Mouse (Mus musculus) heart, postnatal 14 days (tissue): ENCODE data around the gene Zdhhc7. TPM values are rescaled to one million over a fixed set of nuclear protein-coding genes. Genes with fewer than 3 reads are reported as not detected.
A peak's percentile ranks its signal among the peaks of the same experiment; 100 is the strongest.

ENCODE experiments used
- DNase-seq, 2 experiments: peaks; one replicate each; pipeline ENCODE4 v3.0.0; 2021 to 2022
- intact Hi-C: fragments of 180-260 bp; cut with DNase I; formaldehyde crosslinking; loops from one replicate; pipeline ENCODE4 v1.15.1; 2025
- total RNA-seq, 2 experiments: library from RNA; stranded (reverse); gene quantifications; 2 replicates each; pipeline ENCODE4 v1.2.3; 2021

The Zdhhc7 gene
- total RNA-seq, 2 experiments from 2014 or later = 41.5 to 42.2 TPM

DNA sequence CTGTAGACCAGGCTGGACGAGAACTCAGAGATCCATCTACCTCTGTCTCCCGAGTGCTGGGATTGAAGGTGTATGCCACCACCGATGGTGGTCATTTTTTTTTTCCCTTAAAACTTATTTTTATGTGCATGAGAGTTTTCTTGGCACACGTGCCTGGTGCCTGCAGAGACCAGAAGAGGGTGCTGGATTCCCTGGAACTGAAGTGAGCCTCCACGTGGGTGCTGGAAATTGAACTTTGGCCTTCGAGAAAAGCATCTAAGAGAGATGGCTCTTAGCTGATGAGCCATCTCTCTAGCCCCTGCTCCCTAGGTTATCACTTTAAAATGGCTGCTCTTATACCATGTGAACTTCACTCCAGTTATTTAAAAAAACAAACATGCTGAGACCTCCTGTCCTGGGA, 26.8 kb downstream of the Zdhhc7 start:
- intact Hi-C loops = loop anchor here (5.0 to 10.0 kb wide), 2 partner anchors 82 to 290 kb away; partner anchors contain the start of gene Crispld2
- DNase-seq = no peak

DNA sequence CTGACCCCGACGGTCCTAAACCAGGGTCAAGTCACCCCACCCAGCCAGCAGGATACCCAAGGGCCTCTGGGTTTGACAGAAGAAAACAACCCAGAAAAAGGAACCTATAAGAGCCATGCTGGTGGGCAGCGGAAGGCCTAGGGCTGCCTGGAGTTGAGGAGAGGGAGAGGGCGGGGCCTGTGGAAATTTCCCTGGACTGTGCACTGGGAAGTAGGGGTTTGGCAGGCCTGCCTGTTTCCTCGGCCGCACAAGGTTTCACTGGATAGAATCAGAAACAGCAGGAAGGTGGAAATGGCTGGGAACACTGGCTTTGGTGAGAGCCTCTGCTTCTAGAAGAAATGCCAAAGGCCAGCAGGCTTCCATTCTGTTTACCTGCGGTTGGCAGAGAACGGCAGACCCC, 28.5 kb downstream of the Zdhhc7 start:
- intact Hi-C loops = loop anchor here (5.0 to 10.0 kb wide), 2 partner anchors 81 to 288 kb away; partner anchors contain the start of gene Crispld2
- peak in 1 of 2 experiments; percentile 39 for DNase-seq

DNA sequence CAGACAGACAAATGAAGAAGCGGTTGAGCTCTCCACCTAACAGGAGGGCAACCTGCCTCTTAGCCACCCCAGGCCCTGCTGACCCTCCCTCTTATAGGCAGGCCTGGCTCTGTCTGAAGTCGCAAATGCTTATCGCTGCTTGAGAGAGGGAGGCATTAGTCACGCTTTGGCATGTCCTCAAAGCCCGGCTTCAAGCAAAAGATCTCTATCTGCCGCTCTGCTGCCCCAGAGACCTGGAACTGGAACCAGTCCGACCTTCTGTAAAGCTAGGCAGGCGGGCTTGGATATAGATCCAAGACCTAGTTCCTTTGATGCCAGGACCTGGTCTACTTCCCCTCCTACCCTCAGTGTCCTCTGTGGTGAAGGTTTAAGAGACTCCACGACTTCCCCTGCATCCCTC, 29.0 kb downstream of the Zdhhc7 start:
- DNase-seq = no peak
- intact Hi-C loops = loop anchor here (5.0 to 10.0 kb wide), 2 partner anchors 80 to 287 kb away; partner anchors contain the start of gene Crispld2

DNA sequence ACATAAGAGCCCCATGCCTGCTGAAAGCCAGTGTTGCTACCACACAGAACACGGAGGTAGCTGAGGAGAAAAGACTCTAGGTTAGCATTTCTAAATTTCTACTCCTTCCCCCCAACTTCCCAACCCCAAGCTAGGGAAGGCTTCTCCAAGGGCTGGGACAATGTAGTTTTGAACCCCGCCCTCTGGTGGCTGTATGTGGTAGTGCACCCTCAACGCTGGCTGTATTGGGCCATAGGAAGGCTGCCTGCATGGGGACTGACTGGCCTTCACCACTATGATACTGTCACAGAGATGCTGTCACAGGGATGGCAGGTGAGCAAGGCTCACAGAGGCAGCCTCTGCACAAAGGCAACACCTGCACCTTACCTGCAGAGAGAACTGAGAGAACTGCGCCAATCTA, 29.6 kb downstream of the Zdhhc7 start:
- intact Hi-C loops = loop anchor here (5.0 to 10.0 kb wide), 2 partner anchors 79 to 287 kb away; partner anchors contain the start of gene Crispld2

DNA sequence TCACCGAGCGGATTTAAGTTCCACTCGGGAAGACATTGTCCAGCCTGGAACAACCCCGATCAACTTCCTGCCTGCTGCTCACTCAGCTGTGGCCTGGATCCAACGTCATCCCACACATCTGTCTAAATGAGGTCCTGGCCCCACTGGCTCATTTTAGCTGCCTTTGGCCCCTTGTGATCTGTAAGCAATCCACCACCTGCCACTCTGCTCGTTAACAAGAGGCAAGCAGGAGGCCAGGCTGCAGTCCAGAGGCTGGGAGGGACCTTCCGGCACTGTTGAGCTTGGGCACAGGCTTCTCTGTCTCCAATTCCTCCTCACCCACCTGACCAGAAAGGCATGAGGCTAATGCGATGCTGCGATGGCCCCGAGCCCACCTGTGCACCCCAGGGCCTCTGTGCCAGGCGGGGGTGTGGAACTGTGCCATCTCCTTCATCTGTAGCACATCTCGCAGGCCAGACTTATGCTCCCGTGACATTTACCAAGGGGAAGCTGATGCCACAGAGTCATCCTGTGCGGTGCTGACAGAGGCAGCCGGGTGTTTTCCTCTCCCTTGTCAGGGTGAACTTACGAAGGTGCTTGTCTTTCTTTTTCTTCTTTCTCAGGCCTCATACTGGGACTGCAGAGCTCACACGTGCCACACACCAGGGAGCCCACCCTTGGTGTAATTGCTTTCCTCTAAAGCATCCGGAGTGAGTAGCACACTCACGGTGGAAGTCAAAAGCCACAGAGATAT, 33.2 kb downstream of the Zdhhc7 start:
- intact Hi-C loops = no loop called here
- DNase-seq = peak; percentile 75

More for the DNA sequence above, 29.6 kb downstream of the Zdhhc7 start:
- peak; percentile 85 to 90 for DNase-seq

DNA sequence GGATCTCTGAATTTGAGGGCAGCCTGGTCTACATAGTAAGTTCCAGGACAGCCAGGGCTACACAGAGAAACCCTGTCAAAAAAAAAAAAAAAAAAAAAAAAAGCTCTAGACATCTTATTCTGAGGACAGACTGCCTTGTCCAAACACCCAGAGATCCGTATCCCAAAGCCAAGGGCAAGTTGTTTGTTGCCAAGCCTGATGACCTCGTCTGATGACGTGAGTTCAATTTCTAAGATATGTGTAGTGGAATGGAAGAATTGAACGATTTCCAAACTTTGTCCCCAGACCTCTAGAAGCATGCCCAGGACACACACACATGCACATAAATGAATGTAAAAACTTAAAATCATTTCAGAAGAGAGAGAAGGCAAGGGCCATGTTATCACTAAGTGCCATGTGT, 35.1 kb downstream of the Zdhhc7 start:
- no peak for DNase-seq
- intact Hi-C loops = no loop called here

DNA sequence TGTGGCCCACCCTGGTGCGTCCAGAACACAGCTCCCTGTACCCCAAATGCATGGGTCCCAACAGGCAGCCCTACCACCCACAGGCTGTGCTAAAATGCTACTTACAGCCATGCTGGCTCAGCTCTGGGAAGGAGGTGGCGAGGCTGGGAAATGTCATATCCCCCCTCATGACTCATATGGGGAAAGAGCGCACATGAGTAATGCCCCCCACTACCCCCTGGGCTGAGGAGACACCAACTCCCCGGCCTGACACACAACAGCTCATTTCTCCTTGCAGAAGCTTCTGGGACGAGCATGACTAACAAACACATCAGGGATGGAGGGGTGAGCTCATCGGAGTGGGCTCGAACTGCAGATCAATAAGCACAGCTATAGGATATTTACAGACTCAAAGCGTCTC, 35.7 kb downstream of the Zdhhc7 start:
- DNase-seq = no peak
- intact Hi-C loops = no loop called here

DNA sequence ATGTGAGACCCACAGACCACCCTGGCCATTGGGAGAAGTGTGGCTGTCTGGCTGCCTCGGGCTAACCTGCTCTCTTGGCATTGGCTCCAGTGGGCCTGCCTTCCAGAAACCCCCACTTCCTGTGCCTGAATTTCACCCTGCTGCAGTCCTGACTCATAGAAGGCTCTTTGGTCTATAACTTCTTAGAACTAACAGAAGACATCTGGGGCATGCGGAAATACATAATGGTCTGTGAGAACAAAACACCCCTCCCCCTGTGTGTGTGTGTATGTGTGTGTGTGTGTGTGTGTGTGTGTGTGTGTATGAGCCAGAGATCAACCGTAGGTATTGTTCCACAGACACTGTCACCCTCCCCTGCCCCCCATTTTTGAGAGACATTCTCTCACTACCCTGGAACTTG, 38.0 kb downstream of the Zdhhc7 start:
- DNase-seq = no peak
- intact Hi-C loops = no loop called here

DNA sequence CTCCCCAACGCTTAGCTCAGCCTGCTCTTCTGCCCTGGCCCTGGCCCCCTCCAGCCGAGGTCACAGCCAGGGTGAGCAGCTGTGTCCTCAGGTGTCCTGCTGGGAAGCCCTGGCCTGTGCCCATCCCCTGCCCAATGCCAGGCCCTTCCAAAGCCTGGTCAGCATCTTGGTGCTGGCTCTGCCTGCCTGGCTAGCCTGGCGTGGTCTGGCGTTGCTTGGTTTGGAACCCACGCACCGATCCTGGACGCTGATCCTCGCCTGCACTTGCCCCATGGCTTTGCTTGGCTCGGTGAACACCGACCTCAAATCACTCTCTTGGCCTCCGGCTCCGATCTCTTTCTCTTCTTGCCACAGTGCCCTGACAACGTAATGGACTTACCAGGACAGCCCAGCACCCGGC, 38.5 kb downstream of the Zdhhc7 start:
- intact Hi-C loops = no loop called here
- no peak for DNase-seq

DNA sequence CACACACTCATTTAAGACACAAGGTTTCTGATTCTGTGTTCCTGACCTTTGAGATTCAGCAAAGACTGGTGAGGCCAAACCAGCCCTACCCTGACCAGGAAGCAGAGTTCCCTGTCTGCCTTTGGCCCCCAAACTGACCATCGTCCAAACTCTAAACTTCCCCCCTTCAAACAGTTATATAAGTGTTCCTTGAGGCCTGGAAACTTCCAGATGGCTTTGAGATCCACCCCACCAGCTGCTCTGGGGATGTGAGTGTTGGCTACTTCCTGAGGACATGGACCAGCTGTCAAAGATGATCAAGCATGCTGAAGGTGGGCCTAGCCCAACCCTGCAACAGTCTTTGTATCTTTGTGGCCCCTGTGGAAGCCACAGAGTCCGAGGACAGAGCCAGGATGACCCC, 44.2 kb downstream of the Zdhhc7 start:
- intact Hi-C loops = no loop called here
- DNase-seq = peak in 1 of 2 experiments; percentile 58

DNA sequence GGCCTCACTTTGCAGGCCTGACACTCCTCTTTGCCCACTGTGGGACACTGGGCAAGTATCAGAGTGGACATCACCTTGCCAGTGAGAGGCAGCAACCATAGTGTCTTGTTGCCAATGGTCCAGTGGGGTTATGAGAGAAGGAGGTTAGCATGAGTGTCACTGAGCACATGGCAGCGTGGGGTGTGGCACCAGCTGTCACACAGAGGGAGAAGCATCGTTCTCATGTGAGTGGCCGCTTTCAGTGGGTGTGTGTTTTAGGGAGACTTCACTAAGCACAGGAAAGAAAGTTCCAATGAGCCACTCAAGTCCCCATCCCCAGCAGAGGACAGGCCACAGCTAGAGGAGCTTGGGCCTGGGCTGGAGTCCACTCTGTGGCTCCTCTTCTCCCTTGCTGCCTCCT, 46.4 kb downstream of the Zdhhc7 start:
- intact Hi-C loops = no loop called here
- DNase-seq = no peak

DNA sequence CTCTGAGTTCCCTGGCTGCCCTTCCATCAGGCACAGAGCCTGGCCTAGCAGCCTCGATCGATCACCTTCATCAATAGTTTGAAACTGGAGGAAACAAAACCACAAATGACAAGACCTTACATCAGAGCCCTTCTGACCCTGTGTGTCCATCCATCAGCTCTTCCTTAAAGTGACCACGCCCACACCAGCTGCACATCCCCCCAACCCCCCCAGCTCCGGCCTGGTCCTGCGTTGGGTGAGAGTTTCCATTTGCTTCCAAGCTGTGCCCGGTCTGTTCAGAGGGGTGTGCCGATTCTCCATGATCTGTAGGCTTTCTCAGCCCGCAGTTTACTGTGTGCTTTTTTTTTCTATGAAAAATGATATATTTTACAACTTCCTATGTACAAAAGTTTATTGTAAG, 49.0 kb downstream of the Zdhhc7 start:
- intact Hi-C loops = no loop called here
- DNase-seq = no peak

DNA sequence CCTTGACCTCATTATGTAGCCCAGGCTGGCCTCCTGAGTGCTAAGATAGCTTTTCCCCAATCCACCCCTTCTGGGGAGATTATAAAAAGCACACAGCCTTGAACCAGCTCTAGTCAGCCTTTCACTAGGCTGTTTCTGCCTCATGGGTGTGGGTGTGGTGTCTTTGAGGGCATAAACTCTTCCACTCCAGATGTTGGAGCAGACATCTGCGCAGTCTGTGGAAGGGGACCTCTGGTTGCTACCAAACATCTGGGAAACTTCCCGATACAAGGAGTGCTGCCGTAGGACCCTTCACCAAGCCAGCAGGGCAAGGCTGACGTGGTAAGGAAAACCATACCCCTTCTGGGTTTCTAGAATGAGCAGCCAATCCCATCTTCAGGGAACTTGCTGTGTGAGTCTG, 49.4 kb downstream of the Zdhhc7 start:
- intact Hi-C loops = no loop called here
- DNase-seq = no peak

DNA sequence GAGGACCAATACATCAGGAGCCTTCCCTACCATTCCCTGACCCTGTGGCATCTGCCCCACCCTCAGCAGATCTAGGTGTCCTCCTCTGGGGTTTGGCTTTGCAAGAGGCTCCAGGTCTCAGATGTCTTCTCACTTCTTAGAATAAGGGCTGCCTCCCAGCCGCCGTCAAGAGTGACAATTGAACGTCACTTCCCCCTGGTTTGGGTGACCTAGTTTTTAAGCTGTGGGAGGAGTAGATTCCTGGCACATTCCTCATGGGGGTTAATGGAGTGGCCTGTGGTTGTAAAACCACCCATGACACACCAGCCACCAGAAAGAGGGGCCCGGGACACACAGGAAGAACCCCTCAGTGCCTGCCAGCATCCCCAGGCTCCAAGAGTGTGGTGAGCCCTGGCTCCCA, 50.3 kb downstream of the Zdhhc7 start:
- no peak for DNase-seq
- intact Hi-C loops = no loop called here

DNA sequence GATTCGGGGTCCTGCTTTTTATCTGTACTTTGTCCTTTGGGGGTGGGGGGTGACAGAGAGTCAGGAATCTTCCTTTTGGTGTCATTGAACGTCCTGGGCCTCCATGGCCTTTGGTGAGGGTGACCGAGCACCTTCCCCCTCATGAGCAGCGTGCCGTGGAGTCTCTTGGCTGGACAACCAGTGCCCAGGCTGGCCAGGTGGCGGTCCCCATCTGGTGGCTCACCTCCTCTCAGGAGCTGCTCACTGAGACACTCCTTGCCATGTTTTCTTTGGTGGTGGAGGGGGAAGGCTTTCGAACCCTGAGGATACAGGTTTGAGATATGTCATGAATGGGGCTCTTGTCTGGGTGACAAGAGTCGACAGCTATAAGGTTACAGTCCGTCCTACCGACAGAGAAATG, 50.9 kb downstream of the Zdhhc7 start:
- intact Hi-C loops = no loop called here
- DNase-seq = no peak

DNA sequence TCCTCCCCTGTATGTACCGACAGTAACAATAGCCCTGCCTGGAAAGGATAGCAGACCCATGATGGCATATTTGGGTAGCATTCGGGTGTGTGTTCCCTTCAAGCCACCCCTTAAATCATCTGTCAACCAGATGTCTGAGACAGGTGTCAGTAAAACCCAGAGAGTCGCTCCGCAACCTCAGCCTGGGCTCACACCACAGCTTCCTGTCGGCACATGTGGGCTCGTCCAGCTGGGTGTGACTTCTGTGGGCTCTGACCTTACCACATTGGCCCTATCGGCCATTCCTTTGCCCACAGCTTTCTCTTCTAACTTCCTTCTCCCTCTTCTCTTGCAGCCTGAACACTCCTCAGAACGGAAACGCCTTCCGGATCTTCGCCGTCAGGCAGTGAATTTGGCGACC, 51.3 kb downstream of the Zdhhc7 start:
- intact Hi-C loops = no loop called here
- DNase-seq = no peak

DNA sequence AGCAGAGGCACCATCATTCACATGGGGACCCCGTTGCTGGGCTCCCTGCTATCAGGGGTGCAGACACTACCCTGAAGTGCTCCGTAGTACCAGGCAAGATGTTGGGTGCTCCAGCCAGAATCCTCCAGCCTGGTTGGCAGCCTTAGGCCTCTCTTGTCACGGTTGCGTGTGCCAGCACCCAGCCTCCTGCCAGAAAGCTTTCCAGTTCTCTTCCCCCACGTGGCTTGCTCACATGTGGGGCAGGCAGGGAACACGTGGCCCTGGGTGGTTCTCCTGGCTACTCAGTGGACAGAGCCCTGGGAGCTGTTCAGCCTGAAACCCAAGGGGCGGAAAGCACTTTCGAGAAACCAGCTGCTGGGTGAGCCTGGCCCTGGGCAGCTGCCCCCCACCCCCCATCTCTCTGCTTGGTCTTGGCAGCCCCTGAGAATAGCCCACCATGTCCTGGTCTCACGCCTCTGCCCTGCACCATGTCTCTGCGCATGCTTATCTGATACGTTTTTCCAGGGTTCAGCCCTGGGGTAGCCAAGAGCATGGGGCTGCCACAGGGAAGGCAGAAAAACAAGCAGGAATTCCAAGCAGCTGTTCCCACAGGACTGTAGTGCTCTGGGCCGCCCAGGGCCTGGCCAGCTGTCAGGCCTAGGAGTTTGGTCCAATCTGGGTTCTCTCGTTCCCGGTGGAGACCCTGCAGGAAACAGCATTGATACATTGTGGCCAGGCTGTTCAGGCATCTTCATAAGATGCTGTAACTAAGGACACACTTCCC, 54.8 kb downstream of the Zdhhc7 start:
- intact Hi-C loops = no loop called here
- peak; percentile 82 to 90 for DNase-seq

DNA sequence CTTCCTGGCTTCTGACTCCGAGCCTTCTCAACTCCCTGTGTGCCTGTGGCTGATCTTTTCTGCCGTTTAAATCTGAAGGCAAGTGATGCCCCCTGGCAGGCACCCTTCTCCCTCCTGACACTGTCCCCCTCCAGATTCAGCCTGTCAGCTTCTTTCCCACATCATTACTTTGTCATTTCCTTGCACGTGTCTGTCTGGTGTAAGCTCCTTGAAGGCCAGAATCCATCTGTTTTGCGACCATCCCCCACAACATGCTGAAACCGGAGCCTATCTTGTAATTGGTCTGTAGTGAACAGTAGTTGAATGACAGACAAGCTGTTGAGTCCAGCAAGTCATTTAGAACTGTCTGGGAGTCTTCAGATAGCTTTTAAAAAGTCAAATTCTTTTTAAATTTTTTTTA, 55.8 kb downstream of the Zdhhc7 start:
- no peak for DNase-seq
- intact Hi-C loops = no loop called here

DNA sequence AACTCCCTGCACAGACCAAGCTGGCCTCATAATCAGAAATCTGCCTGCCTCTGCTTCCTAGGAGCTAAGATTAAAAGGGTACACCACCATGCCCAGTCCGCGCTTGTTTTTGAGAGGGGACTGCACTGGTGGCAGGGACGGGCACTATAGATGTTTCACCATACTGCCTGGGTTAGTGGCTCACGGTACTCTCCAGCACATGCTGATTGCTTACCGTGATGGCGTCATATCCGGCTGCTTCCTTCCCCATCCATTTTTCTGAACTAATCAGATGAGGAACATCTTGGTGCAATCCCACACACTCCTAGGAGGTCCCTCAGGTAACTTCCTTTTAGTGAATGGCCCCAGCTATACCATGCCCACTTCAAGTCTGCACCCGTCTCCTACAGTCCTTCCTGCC, 56.4 kb downstream of the Zdhhc7 start:
- intact Hi-C loops = no loop called here

DNA sequence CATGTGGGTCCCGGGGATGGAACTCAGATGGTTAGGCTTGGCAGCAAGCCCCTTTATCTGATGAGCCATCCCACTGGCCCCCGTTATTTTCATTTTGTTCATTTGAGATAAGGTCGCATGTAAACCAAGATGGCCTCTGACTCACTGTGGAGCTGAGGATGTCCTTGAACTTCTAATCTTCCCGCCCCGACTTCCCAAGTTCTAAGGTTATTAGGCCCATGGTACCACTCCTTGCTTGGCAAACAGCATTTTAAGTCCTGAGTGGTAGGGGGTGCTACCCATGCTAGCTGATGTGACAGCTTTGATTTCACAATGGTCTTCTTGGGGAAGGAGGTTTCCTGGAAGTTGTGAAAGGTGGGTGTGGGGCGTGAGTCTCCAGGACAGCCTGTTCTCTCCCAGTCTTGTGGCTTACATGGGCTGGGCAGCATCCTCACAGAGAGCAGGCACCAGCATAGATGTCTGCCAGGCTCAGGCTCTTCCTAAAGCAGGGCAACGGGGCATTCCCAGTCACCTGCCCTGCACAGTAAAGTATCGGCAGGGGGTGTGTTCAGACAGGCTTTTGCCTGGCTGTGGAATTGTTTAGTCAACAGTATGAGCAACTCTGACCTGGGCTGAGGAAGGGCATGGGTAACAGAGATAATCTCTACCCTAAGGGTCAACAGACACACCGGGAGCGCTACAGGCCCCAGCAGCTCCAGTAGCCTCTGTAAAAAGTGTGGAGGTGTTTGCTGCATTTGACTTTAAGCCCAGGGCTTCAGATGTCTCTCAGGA, 58.6 kb downstream of the Zdhhc7 start:
- no peak for DNase-seq
- intact Hi-C loops = no loop called here

More for the DNA sequence above, 56.4 kb downstream of the Zdhhc7 start:
- DNase-seq = no peak

DNA sequence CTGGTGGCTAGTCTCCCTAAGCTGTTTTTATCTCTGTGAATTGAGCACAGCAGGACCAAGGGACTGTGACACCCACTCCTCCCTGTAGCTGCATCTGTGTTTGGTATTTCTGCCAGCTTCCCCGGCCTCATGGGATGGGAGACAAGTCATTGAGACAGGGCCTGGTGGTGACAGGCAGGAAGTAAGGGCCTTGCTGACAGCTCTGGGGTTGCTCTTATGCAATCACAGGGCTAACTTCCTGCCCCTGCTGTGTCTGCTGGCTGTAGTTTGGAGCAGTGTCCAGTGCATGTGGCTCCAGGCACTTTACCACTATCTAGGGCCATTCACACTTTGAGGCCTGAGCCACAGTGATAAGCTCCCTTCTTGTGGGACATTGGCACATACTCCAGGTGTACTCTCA, 60.4 kb downstream of the Zdhhc7 start:
- DNase-seq = peak; percentile 64 to 65
- intact Hi-C loops = no loop called here
